Mouse (Mus musculus) mammary gland, adult 2 months (tissue): ENCODE measurements around the gene Homez. TPM values are rescaled to one million over a fixed set of nuclear protein-coding genes. Genes with fewer than 3 reads are reported as not detected.

Experiments used
- polyA plus RNA-seq: library from polyadenylated mRNA; depleted of rRNA; stranded (reverse); fragments of >200 nt; gene quantifications from 2 replicates; pipeline ENCODE4 v1.2.3, GENCODE M21; 2012; ENCODE audit warnings: low replicate concordance; rRNA removed

Gene Homez
- polyA plus RNA-seq, result 3.5 and 9.6 TPM in 2 replicates

DNA sequence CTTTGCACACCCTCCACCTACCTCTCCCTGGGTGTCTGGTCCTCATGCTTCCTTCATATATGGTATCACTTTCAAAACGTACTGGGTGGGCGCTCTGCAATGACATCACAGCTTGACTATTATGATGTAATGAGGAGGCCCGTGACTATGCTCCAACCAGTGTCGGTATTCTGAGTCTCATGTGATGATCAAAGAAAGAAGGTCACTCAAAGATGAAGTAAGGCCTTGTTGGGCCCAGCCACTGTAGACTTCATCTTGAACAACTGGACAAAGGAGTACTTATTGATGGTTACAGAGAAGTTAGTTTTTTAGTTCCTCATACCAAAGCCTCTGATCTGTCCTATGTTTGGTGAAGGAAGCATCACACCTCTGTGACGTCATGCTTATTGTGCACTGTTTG, at the start of gene Homez:
Gene Homez (minus strand): TSS at position 101 of the 400 bp plus-strand sequence.

GRCm38 (mm10) chr14:54912886-54913285, 42.1 kb upstream of the Homez start, which contains the start of gene Slc22a17:
TSS of gene Slc22a17 (minus strand) at chr14:54913132.

GRCm38 (mm10) chr14:54892200-54892599, 21.4 kb upstream of the Homez start, which contains the start of gene Pabpn1:
TSS of gene Pabpn1 (plus strand) at chr14:54892500.

GRCm38 (mm10) chr14:54883154-54884021, 12.6 kb upstream of the Homez start, which contains the start of the genes Bcl2l2 and Gm20521:
TSS of gene Bcl2l2 (plus strand) at chr14:54883377.
TSS of gene Gm20521 (plus strand) at chr14:54883441.

DNA sequence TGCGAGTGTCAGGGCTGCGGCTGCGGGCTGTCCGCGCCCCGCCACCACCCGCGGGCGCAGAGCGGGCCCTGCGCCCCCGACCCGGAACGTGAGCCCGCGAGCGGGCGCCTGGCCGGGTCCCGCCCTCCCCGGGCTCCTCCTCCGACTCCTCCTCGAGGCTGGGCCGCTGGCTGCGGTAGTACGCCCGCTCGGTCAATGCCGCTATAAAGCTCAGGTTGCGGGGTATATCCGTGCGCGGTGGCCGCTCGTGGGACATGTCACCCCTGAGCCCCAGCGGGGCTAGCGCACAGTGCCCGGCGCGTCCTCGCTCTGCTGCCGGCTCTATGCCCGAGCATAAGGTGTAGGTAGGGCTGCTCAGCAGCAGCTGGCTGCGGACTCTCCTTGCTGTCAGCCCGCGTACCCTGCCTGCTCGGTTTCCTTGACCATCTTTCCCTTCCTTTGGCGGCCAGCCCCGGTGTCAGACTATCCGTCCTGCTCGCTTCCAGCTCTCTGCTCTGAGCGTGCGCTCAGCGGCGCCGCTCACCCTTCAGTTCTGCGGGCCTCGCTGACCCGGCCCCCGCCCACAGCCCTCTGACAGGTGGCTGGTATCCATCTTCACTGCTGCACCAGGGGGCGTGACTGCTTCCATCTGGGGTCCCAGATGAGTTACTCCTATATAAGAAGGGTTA, 6.4 kb upstream of the Homez start, which contains the start of gene Ppp1r3e:
Gene Ppp1r3e (minus strand): TSS at position 503 of the 668 bp plus-strand sequence.

GRCm38 (mm10) chr14:54813991-54814390, 56.8 kb downstream of the Homez start, which contains the start of gene Rnf212b:
TSS of gene Rnf212b (plus strand) at chr14:54814141.

Other genes with a start within 250 kb of the Homez start
- 0.19 TPM in 1 of 2 replicates, not detected in the other for gene Psmb11, start 249.5 kb downstream of the Homez start, polyA plus RNA-seq
- not detected in 2 replicates for gene Gm17606, start 230.0 kb downstream of the Homez start, polyA plus RNA-seq
- gene Cdh24, start 229.6 kb downstream of the Homez start, polyA plus RNA-seq, result 4.4 and 7.5 TPM in 2 replicates
- 52.1 and 110 TPM in 2 replicates for gene 1700123O20Rik, start 184.7 kb downstream of the Homez start, polyA plus RNA-seq
- 122 and 125 TPM in 2 replicates for gene Acin1, start 184.0 kb downstream of the Homez start, polyA plus RNA-seq
- gene Gm29776, start 172.1 kb downstream of the Homez start, polyA plus RNA-seq, result 0.06 and 0.12 TPM in 2 replicates
- 2.1 and 3.1 TPM in 2 replicates for gene Cebpe, start 158.8 kb downstream of the Homez start, polyA plus RNA-seq
- 11.6 and 16.1 TPM in 2 replicates for gene Slc7a8, start 89.0 kb downstream of the Homez start, polyA plus RNA-seq
- 0.29 TPM in 1 of 2 replicates, not detected in the other for gene Rnf212b, start 56.8 kb downstream of the Homez start, polyA plus RNA-seq
- gene Ppp1r3e, start 6.6 kb upstream of the Homez start, polyA plus RNA-seq, result 17.4 and 39.2 TPM in 2 replicates
- gene Bcl2l2, start 12.4 kb upstream of the Homez start, polyA plus RNA-seq, result 42.9 and 50.7 TPM in 2 replicates
- 24.7 TPM in 1 of 2 replicates, not detected in the other for gene Gm20521, start 12.5 kb upstream of the Homez start, polyA plus RNA-seq
- 73.7 and 152 TPM in 2 replicates for gene Pabpn1, start 21.5 kb upstream of the Homez start, polyA plus RNA-seq
- 75.6 and 107 TPM in 2 replicates for gene Slc22a17, start 42.2 kb upstream of the Homez start, polyA plus RNA-seq
- 38.0 and 58.4 TPM in 2 replicates for gene Efs, start 55.2 kb upstream of the Homez start, polyA plus RNA-seq
- gene Il25, start 61.7 kb upstream of the Homez start, polyA plus RNA-seq, result not detected in 2 replicates
- 2.3 and 6.9 TPM in 2 replicates for gene Cmtm5, start 65.3 kb upstream of the Homez start, polyA plus RNA-seq
- 0.48 and 0.62 TPM in 2 replicates for gene Myh6, start 96.0 kb upstream of the Homez start, polyA plus RNA-seq
- not detected in 2 replicates for gene Gm17428, start 106.0 kb upstream of the Homez start, polyA plus RNA-seq
- gene Myh7, start 123.7 kb upstream of the Homez start, polyA plus RNA-seq, result 0.02 and 0.57 TPM in 2 replicates
- 9.4 and 15.2 TPM in 2 replicates for gene Ngdn, start 144.5 kb upstream of the Homez start, polyA plus RNA-seq
- gene Zfhx2, start 221.4 kb upstream of the Homez start, polyA plus RNA-seq, result 1.1 and 3.8 TPM in 2 replicates
- gene Thtpa, start 223.8 kb upstream of the Homez start, polyA plus RNA-seq, result 6.1 and 7.8 TPM in 2 replicates
- 58.4 TPM in 2 replicates for gene Ap1g2, start 235.6 kb upstream of the Homez start, polyA plus RNA-seq
- 0.39 and 0.56 TPM in 2 replicates for gene Jph4, start 246.0 kb upstream of the Homez start, polyA plus RNA-seq